Mouse (Mus musculus): ENCODE measurements around the gene Gm10354. TPM values are rescaled to one million over a fixed set of nuclear protein-coding genes. Genes with fewer than 3 reads are reported as not detected.
"Not testable (repeated sequence)": the region's sequence is repeated elsewhere in the genome, so short reads cannot be mapped to it uniquely, and the experiment has no call there.

Gm10354 gene
- polyA plus RNA-seq, 1 experiment from 2014 or later, result not detected

DNA sequence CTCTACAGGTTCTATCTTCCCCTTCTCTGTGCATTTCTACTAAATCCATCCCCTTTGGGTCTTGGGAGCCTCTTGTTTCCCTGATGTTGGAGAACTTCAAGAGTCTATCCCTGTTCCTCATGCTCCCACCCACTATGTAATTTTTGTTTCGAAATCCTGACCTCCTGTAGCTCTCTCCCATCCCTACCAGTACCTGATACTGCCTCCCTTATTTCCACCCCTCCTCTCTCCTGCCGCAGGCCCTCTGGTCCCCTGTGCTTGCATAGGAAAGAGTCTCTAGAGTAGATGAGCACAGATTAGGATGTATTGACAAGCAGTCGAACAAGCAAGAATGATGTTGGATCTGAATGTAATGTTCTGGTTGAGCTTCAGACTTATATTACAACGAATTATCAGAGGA is 33.2 kb downstream of the Gm10354 start:
- not testable (repeated sequence) for H3K4me2 ChIP-seq (replicated peaks; ENCODE audit: low read depth, low read length); H3K9ac ChIP-seq (replicated peaks; ENCODE audit: low read depth, low read length); H3K27ac ChIP-seq (ENCODE audit: low read length); H3K9me3 ChIP-seq (ENCODE audit: control insufficient read depth, low read depth, low read length); H3K4me1 ChIP-seq (ENCODE audit: control insufficient read depth, insufficient read depth, low read length); H3K27me3 ChIP-seq (ENCODE audit: control insufficient read depth, insufficient read depth, low read length); H3K4me3 ChIP-seq (ENCODE audit: low read depth, low read length); H3K36me3 ChIP-seq (ENCODE audit: control insufficient read depth, insufficient read depth, low read length); ATAC-seq (ENCODE audit: insufficient number of reproducible peaks, insufficient read depth, low FRiP score, low read depth)
- WGBS, result 47% methylated on average over 4 of the region's 4 CpGs

- H3K9me3 ChIP-seq (ENCODE audit: control insufficient read depth, low read depth, low read length); H3K27me3 ChIP-seq (ENCODE audit: control insufficient read depth, insufficient read depth, low read length); H3K4me2 ChIP-seq (replicated peaks; ENCODE audit: low read depth, low read length); H3K4me1 ChIP-seq (ENCODE audit: control insufficient read depth, insufficient read depth, low read length); H3K9ac ChIP-seq (replicated peaks; ENCODE audit: low read depth, low read length); H3K27ac ChIP-seq (ENCODE audit: low read length); H3K36me3 ChIP-seq (ENCODE audit: control insufficient read depth, insufficient read depth, low read length); ATAC-seq (ENCODE audit: insufficient number of reproducible peaks, insufficient read depth, low FRiP score, low read depth); H3K4me3 ChIP-seq (ENCODE audit: low read depth, low read length): not testable (repeated sequence)
- 90% methylated on average over 1 of the region's 1 CpGs for WGBS
Measured at GRCm38 (mm10) chr5:14941043-14941442, 37.7 kb downstream of the Gm10354 start.

- 45% methylated on average over 1 of the region's 1 CpGs for WGBS
- not testable (repeated sequence) for H3K36me3 ChIP-seq (ENCODE audit: control insufficient read depth, insufficient read depth, low read length); H3K9me3 ChIP-seq (ENCODE audit: control insufficient read depth, low read depth, low read length); H3K4me3 ChIP-seq (ENCODE audit: low read depth, low read length); H3K27ac ChIP-seq (ENCODE audit: low read length); H3K9ac ChIP-seq (replicated peaks; ENCODE audit: low read depth, low read length); ATAC-seq (ENCODE audit: insufficient number of reproducible peaks, insufficient read depth, low FRiP score, low read depth); H3K4me1 ChIP-seq (ENCODE audit: control insufficient read depth, insufficient read depth, low read length); H3K27me3 ChIP-seq (ENCODE audit: control insufficient read depth, insufficient read depth, low read length); H3K4me2 ChIP-seq (replicated peaks; ENCODE audit: low read depth, low read length)
Measured at GRCm38 (mm10) chr5:14938329-14938728, 40.4 kb downstream of the Gm10354 start, which contains the start of gene Speer4e. Gene Speer4e, minus strand, starts transcription at chr5:14938429.

GRCm38 (mm10) chr5:14933721-14934120 is 45.0 kb downstream of the Gm10354 start:
- H3K9me3 ChIP-seq (ENCODE audit: control insufficient read depth, low read depth, low read length); H3K36me3 ChIP-seq (ENCODE audit: control insufficient read depth, insufficient read depth, low read length); H3K9ac ChIP-seq (replicated peaks; ENCODE audit: low read depth, low read length); H3K4me1 ChIP-seq (ENCODE audit: control insufficient read depth, insufficient read depth, low read length); H3K27me3 ChIP-seq (ENCODE audit: control insufficient read depth, insufficient read depth, low read length); H3K27ac ChIP-seq (ENCODE audit: low read length); H3K4me3 ChIP-seq (ENCODE audit: low read depth, low read length); H3K4me2 ChIP-seq (replicated peaks; ENCODE audit: low read depth, low read length); ATAC-seq (ENCODE audit: insufficient number of reproducible peaks, insufficient read depth, low FRiP score, low read depth): not testable (repeated sequence)
- 80% methylated on average over 5 of the region's 6 CpGs for WGBS

DNA sequence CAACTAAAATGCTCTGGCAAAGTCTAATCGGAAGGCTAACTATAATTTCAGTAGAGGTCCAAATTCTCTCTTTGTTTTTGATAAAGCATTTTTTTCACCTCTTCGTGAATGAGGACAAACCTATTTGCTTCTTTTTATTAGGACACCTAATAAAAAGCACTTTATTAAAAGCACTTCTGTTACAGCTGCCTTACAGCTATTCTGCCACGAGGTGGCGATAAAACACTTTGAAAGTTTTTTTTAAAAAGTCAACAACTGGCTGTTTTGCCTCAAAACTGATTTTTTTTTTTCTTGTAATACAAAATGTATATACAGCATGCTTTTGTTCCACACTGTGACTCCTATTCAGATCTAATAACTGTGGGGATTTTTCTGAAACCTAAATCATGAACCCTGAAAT is 51.7 kb downstream of the Gm10354 start:
- H3K9ac ChIP-seq (replicated peaks; ENCODE audit: low read depth, low read length); H3K36me3 ChIP-seq (ENCODE audit: control insufficient read depth, insufficient read depth, low read length); H3K27ac ChIP-seq (ENCODE audit: low read length); H3K4me3 ChIP-seq (ENCODE audit: low read depth, low read length); ATAC-seq (ENCODE audit: insufficient number of reproducible peaks, insufficient read depth, low FRiP score, low read depth); H3K4me1 ChIP-seq (ENCODE audit: control insufficient read depth, insufficient read depth, low read length); H3K27me3 ChIP-seq (ENCODE audit: control insufficient read depth, insufficient read depth, low read length); H3K4me2 ChIP-seq (replicated peaks; ENCODE audit: low read depth, low read length); H3K9me3 ChIP-seq (ENCODE audit: control insufficient read depth, low read depth, low read length): not testable (repeated sequence)
- WGBS, result 23% methylated on average over 4 of the region's 4 CpGs

Other genes starting within 250 kb of the Gm10354 start
- gene Gm9758, start 64.0 kb downstream of the Gm10354 start, polyA plus RNA-seq (2014; fragmentation: Nextera tagmentation; extraction: Ambion mirVana), result not detected in 2 replicates
- gene Speer4e, start 40.5 kb downstream of the Gm10354 start, polyA plus RNA-seq (2014; fragmentation: Nextera tagmentation; extraction: Ambion mirVana), result not detected in 2 replicates
- gene Gm17019, start 54.1 kb upstream of the Gm10354 start, polyA plus RNA-seq (2014; fragmentation: Nextera tagmentation; extraction: Ambion mirVana), result not detected in 2 replicates